Mouse (Mus musculus) urinary bladder, adult 2 months (tissue): Measurements from ENCODE around the gene Trim65. TPM values are rescaled to one million over a fixed set of nuclear protein-coding genes. Genes with fewer than 3 reads are reported as not detected.

Source experiments
- polyA plus RNA-seq: library from polyadenylated mRNA; depleted of rRNA; stranded (reverse); fragments of >200 nt; gene quantifications from 2 replicates; pipeline ENCODE4 v1.2.3, GENCODE M21; 2012; rRNA removed

Trim65 gene
- polyA plus RNA-seq, 1 experiment = 9.6 TPM

Other genes starting within 250 kb of the Trim65 start
- 7.0 and 10.4 TPM in 2 replicates for gene Smim5, start 231.2 kb downstream of the Trim65 start, polyA plus RNA-seq
- gene Smim6, start 219.1 kb downstream of the Trim65 start, polyA plus RNA-seq = 16.9 and 17.8 TPM in 2 replicates
- 31.6 and 33.7 TPM in 2 replicates for gene Sap30bp, start 197.8 kb downstream of the Trim65 start, polyA plus RNA-seq
- gene Recql5, start 197.7 kb downstream of the Trim65 start, polyA plus RNA-seq = 26.4 and 29.5 TPM in 2 replicates
- gene Itgb4, start 156.4 kb downstream of the Trim65 start, polyA plus RNA-seq = 24.7 and 35.7 TPM in 2 replicates
- 45.4 and 51.7 TPM in 2 replicates for gene Galk1, start 118.4 kb downstream of the Trim65 start, polyA plus RNA-seq
- 374 and 394 TPM in 2 replicates for gene H3f3b, start 103.2 kb downstream of the Trim65 start, polyA plus RNA-seq
- gene Unk, start 100.8 kb downstream of the Trim65 start, polyA plus RNA-seq = 23.3 and 23.7 TPM in 2 replicates
- 4.5 and 5.6 TPM in 2 replicates for gene Unc13d, start 53.2 kb downstream of the Trim65 start, polyA plus RNA-seq
- 119 and 147 TPM in 2 replicates for gene Wbp2, start 44.1 kb downstream of the Trim65 start, polyA plus RNA-seq
- 33.1 and 40.7 TPM in 2 replicates for gene Trim47, start 3.9 kb downstream of the Trim65 start, polyA plus RNA-seq
- 21.4 and 29.3 TPM in 2 replicates for gene Mrpl38, start 7.7 kb upstream of the Trim65 start, polyA plus RNA-seq
- gene Fbf1, start 37.0 kb upstream of the Trim65 start, polyA plus RNA-seq = 46.8 and 47.7 TPM in 2 replicates
- gene Ten1, start 67.7 kb upstream of the Trim65 start, polyA plus RNA-seq = 45.1 and 57.1 TPM in 2 replicates
- 94.7 and 106 TPM in 2 replicates for gene Acox1, start 67.9 kb upstream of the Trim65 start, polyA plus RNA-seq
- 16.9 and 24.7 TPM in 2 replicates for gene Evpl, start 106.9 kb upstream of the Trim65 start, polyA plus RNA-seq
- gene Srp68, start 143.1 kb upstream of the Trim65 start, polyA plus RNA-seq = 75.0 and 78.3 TPM in 2 replicates
- 9.5 and 12.9 TPM in 2 replicates for gene Galr2, start 149.8 kb upstream of the Trim65 start, polyA plus RNA-seq
- 40.4 and 51.0 TPM in 2 replicates for gene Exoc7, start 176.1 kb upstream of the Trim65 start, polyA plus RNA-seq
- gene Foxj1, start 204.3 kb upstream of the Trim65 start, polyA plus RNA-seq = 0.24 and 0.34 TPM in 2 replicates